Mouse (Mus musculus): Measurements from ENCODE around the gene Gm6034. TPM values are rescaled to one million over a fixed set of nuclear protein-coding genes. Genes with fewer than 3 reads are reported as not detected.
A peak's percentile ranks its signal among the peaks of the same experiment; 100 is the strongest.

Gm6034 gene
- polyA plus RNA-seq (2012; ENCODE audit: insufficient read depth, insufficient read length, missing spikeins), result 0.72 TPM in 1 of 2 replicates, not detected in the other

GRCm38 (mm10) chr17:36042610-36043169, at the start of gene Gm6034, which contains the start of gene H2-T22:
Gene Gm6034 (plus strand): TSS chr17:36042961.
Gene H2-T22 (minus strand): TSS chr17:36042747.
- Histone ChIP-seq H3K4me3 (ENCODE audit: insufficient read depth, low read length) (peak within 1 kb of the TSS; percentile 61), H3K4me1 (ENCODE audit: control insufficient read depth, insufficient read depth, low read length) (peaks cover 15% of the 10 kb centered on the region), H3K27ac (ENCODE audit: insufficient read depth, low read depth, low read length) (peak within 1 kb of the TSS; percentile 24; the same call in 1 of the 2 replicates)

- peak overlapping the region; percentile 19; the same call in 1 of the 2 replicates for H3K4me3 ChIP-seq (ENCODE audit: insufficient read depth, low read length)
- TF ChIP-seq CTCF (IDR thresholded peaks at IDR 0.05; ENCODE audit: low read depth, low read length), result peak; percentile 87
- no peak for TF ChIP-seq POLR2A (IDR thresholded peaks at IDR 0.05; ENCODE audit: borderline replicate concordance, low read depth, low read length)
Measured at GRCm38 (mm10) chr17:35993675-35994074, 49.1 kb upstream of the Gm6034 start.

GRCm38 (mm10) chr17:35994175-35994878, 48.4 kb upstream of the Gm6034 start:
- Histone ChIP-seq H3K4me3 (ENCODE audit: insufficient read depth, low read length) (peak overlapping the region; percentile 67), H3K4me1 (ENCODE audit: control insufficient read depth, insufficient read depth, low read length) (peaks cover 8% of the 10 kb centered on the region), H3K27ac (ENCODE audit: insufficient read depth, low read depth, low read length) (peak overlapping the region; percentile 58)
- no peak for TF ChIP-seq POLR2A (IDR thresholded peaks at IDR 0.05; ENCODE audit: borderline replicate concordance, low read depth, low read length)
- no peak for TF ChIP-seq CTCF (IDR thresholded peaks at IDR 0.05; ENCODE audit: low read depth, low read length)

More at GRCm38 (mm10) chr17:35993675-35994074, 49.1 kb upstream of the Gm6034 start:
- H3K27ac ChIP-seq (ENCODE audit: insufficient read depth, low read depth, low read length), result no peak overlapping the region
- peaks cover 4% of the 10 kb centered on the region for H3K4me1 ChIP-seq (ENCODE audit: control insufficient read depth, insufficient read depth, low read length)

GRCm38 (mm10) chr17:35994879-35995240, 47.9 kb upstream of the Gm6034 start:
- Histone ChIP-seq H3K27ac (ENCODE audit: insufficient read depth, low read depth, low read length) (peak overlapping the region; percentile 39), H3K4me1 (ENCODE audit: control insufficient read depth, insufficient read depth, low read length) (peaks cover 12% of the 10 kb centered on the region), H3K4me3 (ENCODE audit: insufficient read depth, low read length) (peak overlapping the region; percentile 67)
- no peak for TF ChIP-seq CTCF (IDR thresholded peaks at IDR 0.05; ENCODE audit: low read depth, low read length)
- TF ChIP-seq POLR2A (IDR thresholded peaks at IDR 0.05; ENCODE audit: borderline replicate concordance, low read depth, low read length), result no peak

- Histone ChIP-seq H3K4me1 (ENCODE audit: control insufficient read depth, insufficient read depth, low read length) (peaks cover 24% of the 10 kb centered on the region), H3K27ac (ENCODE audit: insufficient read depth, low read depth, low read length) (no peak overlapping the region), H3K4me3 (ENCODE audit: insufficient read depth, low read length) (no peak overlapping the region)
- TF ChIP-seq POLR2A (IDR thresholded peaks at IDR 0.05; ENCODE audit: borderline replicate concordance, low read depth, low read length), result no peak
- TF ChIP-seq CTCF (IDR thresholded peaks at IDR 0.05; ENCODE audit: low read depth, low read length), result peak; percentile 86
Measured at GRCm38 (mm10) chr17:35996949-35997348, 45.8 kb upstream of the Gm6034 start.

GRCm38 (mm10) chr17:35997713-35998510, 44.8 kb upstream of the Gm6034 start:
- H3K4me3 ChIP-seq (ENCODE audit: insufficient read depth, low read length), result peak overlapping the region; percentile 52
- peak overlapping the region; percentile 76 for H3K27ac ChIP-seq (ENCODE audit: insufficient read depth, low read depth, low read length)
- TF ChIP-seq POLR2A (IDR thresholded peaks at IDR 0.05; ENCODE audit: borderline replicate concordance, low read depth, low read length) (no peak), CTCF (IDR thresholded peaks at IDR 0.05; ENCODE audit: low read depth, low read length) (no peak)
- H3K4me1 ChIP-seq (ENCODE audit: control insufficient read depth, insufficient read depth, low read length), result peaks cover 29% of the 10 kb centered on the region

GRCm38 (mm10) chr17:35998545-35999305, 44.0 kb upstream of the Gm6034 start:
- TF ChIP-seq POLR2A (IDR thresholded peaks at IDR 0.05; ENCODE audit: borderline replicate concordance, low read depth, low read length), result no peak
- TF ChIP-seq CTCF (IDR thresholded peaks at IDR 0.05; ENCODE audit: low read depth, low read length), result no peak
- Histone ChIP-seq H3K4me3 (ENCODE audit: insufficient read depth, low read length) (peak overlapping the region; percentile 52), H3K27ac (ENCODE audit: insufficient read depth, low read depth, low read length) (peak overlapping the region; percentile 59), H3K4me1 (ENCODE audit: control insufficient read depth, insufficient read depth, low read length) (peaks cover 29% of the 10 kb centered on the region)

GRCm38 (mm10) chr17:35999356-35999755, 43.4 kb upstream of the Gm6034 start:
- H3K4me1 ChIP-seq (ENCODE audit: control insufficient read depth, insufficient read depth, low read length), result peaks cover 29% of the 10 kb centered on the region
- H3K27ac ChIP-seq (ENCODE audit: insufficient read depth, low read depth, low read length), result peak overlapping the region; percentile 36

GRCm38 (mm10) chr17:36000349-36000748, 42.4 kb upstream of the Gm6034 start:
- Histone ChIP-seq H3K4me1 (ENCODE audit: control insufficient read depth, insufficient read depth, low read length) (peaks cover 28% of the 10 kb centered on the region), H3K4me3 (ENCODE audit: insufficient read depth, low read length) (no peak overlapping the region), H3K27ac (ENCODE audit: insufficient read depth, low read depth, low read length) (no peak overlapping the region)
- TF ChIP-seq CTCF (IDR thresholded peaks at IDR 0.05; ENCODE audit: low read depth, low read length) (no peak), POLR2A (IDR thresholded peaks at IDR 0.05; ENCODE audit: borderline replicate concordance, low read depth, low read length) (no peak)

More at GRCm38 (mm10) chr17:35999356-35999755, 43.4 kb upstream of the Gm6034 start:
- TF ChIP-seq CTCF (IDR thresholded peaks at IDR 0.05; ENCODE audit: low read depth, low read length) (no peak), POLR2A (IDR thresholded peaks at IDR 0.05; ENCODE audit: borderline replicate concordance, low read depth, low read length) (no peak)
- peak overlapping the region; percentile 33; the same call in 1 of the 2 replicates for H3K4me3 ChIP-seq (ENCODE audit: insufficient read depth, low read length)
